Mouse (Mus musculus) limb, embryonic 10.5 days (tissue): ENCODE measurements around the gene 6030468B19Rik. TPM values are rescaled to one million over a fixed set of nuclear protein-coding genes. Genes with fewer than 3 reads are reported as not detected.
"Not testable (repeated sequence)": the region's sequence is repeated elsewhere in the genome, so short reads cannot be mapped to it uniquely, and the experiment has no call there.

ENCODE experiments used
- DNase-seq: peaks from one replicate; pipeline ENCODE4 v3.0.0-alpha.2; 2017; ENCODE audit warnings: low spot score
- H3K27ac ChIP-seq: fragments of 300-500 bp; sonication (generic); 2 replicates; pipeline ENCODE4 v1.5.1; 2016; ENCODE audit warnings: mild to moderate bottlenecking
- H3K27me3 ChIP-seq: fragments of 300-500 bp; sonication (generic); 2 replicates; pipeline ENCODE4 v1.6.1; 2016; ENCODE audit warnings: low read depth, mild to moderate bottlenecking; ENCODE audit not compliant: poor library complexity, severe bottlenecking
- H3K36me3 ChIP-seq: fragments of 300-500 bp; sonication (generic); 2 replicates; pipeline ENCODE4 v1.6.1; 2016; ENCODE audit warnings: mild to moderate bottlenecking, moderate library complexity
- H3K4me1 ChIP-seq: fragments of 300-500 bp; sonication (generic); 2 replicates; pipeline ENCODE4 v1.6.1; 2016
- H3K4me3 ChIP-seq: fragments of 300-500 bp; sonication (generic); 2 replicates; pipeline ENCODE4 v1.5.1; 2016; ENCODE audit warnings: mild to moderate bottlenecking, moderate library complexity
- H3K9me3 ChIP-seq: fragments of 300-500 bp; sonication (generic); replicated peaks from 2 replicates; pipeline ENCODE4 v1.6.1; 2016; ENCODE audit warnings: mild to moderate bottlenecking
- WGBS: fragments of 180-500 bp; shearing (Covaris S2); methylation state at CpG from one replicate; pipeline ENCODE4 v1.1.7; 2016; 5-methylcytosine and 5-hydroxymethylcytosine counted together
- polyA plus RNA-seq: library from polyadenylated mRNA; unstranded; fragments of >200 nt; fragmentation: Nextera tagmentation; extraction: Ambion mirVana; gene quantifications from 2 replicates; pipeline ENCODE4 v1.2.1, GENCODE M21; 2016

Gene 6030468B19Rik
- polyA plus RNA-seq, 1 experiment from 2014 or later, result 1.6 TPM

DNA sequence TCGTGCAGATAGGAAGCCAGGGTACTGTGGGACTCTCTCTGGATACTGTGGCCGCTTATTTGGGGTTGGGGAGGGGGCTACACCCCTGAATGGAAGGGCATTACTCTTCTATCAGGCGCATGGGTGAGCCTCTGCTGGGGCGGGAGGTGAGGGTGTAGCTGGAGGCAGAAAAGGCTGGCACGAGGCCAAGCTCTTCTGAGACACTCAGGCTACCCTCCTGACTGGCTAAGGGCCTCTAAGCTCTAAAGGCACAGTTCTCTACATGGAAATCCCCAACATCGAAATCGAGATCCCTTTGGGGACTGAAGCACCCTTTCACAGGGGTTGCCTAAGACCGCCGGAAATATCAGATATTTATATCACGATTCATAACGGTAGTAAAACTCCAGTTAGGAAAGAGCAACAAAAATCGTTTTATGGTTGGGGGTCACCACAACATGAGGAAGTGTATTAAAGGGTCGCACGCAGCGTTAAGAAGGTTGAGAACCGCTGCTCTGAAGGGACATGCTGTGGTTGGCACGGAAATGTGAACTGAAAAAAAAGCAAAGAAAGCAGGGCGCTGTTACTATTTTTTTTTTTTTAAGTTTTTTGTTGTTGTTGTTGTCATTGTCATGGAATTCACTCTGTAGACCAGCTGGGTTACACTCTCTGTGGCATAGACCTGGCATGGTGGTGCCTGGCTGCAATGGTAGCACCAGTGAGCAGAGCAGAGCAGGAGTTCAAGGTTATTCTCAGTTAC lies 30.9 kb downstream of the 6030468B19Rik start:
- no peak overlapping the region for H3K4me3 ChIP-seq
- 88% methylated on average over 18 of the region's 18 CpGs for WGBS
- H3K36me3 ChIP-seq, result peaks cover 11% of the 10 kb centered on the region
- H3K27ac ChIP-seq, result 0 out of 2 replicates have a peak overlapping the region, but pooled peaks have one; percentile 22
- no peak for DNase-seq
- no peaks in the 10 kb centered on the region for H3K27me3 ChIP-seq
- H3K9me3 ChIP-seq, result no peaks in the 10 kb centered on the region
- peaks cover 60% of the 10 kb centered on the region for H3K4me1 ChIP-seq

DNA sequence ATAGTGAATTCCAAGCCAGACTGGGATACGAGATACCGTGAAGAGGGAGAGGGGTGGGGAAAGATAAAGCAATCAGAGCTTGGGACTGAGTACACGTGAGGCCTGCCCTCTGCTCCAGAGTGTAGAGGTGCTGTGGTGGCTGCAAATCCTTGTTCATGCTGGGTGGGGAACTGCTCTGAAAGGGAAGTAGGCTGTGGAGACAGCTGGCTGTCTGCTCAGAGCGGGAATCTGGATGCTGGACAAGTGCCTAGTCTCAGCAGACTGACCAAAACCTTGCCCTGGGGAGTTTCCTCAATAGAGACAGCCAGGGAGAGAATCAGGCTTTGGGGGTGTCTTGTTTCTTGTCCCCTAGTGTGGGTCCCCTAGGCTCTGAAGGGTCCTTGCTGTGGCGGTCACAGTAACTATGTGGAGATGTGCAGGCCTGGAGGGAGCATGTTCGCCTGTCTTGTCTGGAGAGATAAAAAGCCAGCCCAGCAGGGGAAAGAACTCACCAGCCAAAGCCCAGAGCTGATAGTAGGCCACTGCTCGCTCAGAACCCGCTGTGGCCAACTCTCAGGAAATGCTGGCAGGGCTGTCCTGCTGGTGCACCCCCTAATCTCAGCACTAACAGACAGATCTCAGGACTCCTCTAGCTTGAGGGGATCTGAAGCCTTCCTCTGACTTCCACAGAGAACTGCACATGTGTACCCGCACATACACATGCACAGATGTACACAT lies 31.6 kb downstream of the 6030468B19Rik start:
- 65% methylated on average over 9 of the region's 9 CpGs for WGBS
- Histone ChIP-seq H3K4me1 (peaks cover 56% of the 10 kb centered on the region), H3K27me3 (no peaks in the 10 kb centered on the region), H3K4me3 (no peak overlapping the region), H3K27ac (no peak overlapping the region), H3K9me3 (no peaks in the 10 kb centered on the region), H3K36me3 (peaks cover 3% of the 10 kb centered on the region)
- DNase-seq, result no peak

DNA sequence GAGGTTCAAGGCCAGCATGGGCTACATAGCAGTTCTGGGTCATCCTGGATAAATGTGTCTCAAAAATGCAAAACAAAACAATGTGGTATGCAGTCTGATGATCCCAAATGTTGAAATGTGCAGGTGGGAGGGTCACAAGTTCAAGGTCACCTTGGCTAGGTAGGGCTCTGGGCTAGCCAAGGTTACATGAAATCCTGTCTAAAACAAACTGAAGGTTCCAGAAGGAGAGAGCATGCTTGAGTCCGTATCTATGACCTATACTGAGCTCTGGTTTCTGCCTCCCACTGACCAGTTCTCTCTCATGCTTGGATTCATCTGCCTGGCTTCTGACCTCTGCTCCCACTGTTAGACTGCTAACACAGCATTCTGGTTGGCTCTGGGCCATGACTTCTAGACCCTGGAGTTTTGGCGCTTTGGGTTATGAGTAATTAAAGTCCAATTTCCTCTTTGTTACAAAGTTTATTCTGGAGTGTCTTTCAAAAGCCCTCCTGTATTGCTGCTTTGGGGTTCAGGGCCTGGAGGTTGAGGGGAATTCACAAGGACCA lies 32.3 kb downstream of the 6030468B19Rik start:
- no peaks in the 10 kb centered on the region for H3K36me3 ChIP-seq
- H3K27ac ChIP-seq, result no peak overlapping the region
- no peak overlapping the region for H3K4me3 ChIP-seq
- H3K9me3 ChIP-seq, result no peaks in the 10 kb centered on the region
- peaks cover 50% of the 10 kb centered on the region for H3K4me1 ChIP-seq
- no peak for DNase-seq
- no peaks in the 10 kb centered on the region for H3K27me3 ChIP-seq
- 92% methylated on average over 2 of the region's 2 CpGs for WGBS

DNA sequence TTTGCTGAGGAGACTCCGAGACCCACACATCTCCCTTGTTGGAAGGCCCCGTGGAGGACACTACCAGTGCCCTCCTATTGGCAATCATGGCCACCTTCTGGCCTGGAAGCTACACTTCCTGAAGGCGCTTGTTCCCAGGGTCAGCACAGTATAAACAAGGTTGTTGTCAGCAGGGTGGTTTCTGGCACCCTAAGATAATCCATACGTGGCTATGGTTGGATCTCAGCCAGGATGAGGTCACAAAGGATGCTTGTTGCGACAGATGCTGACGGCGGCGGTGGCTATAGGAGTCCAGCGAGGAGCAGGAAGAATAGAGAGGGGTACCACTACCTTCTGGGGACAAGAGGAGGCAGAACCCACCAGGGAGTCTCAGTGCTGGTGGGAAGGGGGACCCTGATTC lies 32.9 kb downstream of the 6030468B19Rik start:
- Histone ChIP-seq H3K4me3 (no peak overlapping the region), H3K4me1 (peaks cover 47% of the 10 kb centered on the region), H3K27me3 (no peaks in the 10 kb centered on the region), H3K27ac (0 out of 2 replicates have a peak overlapping the region, but pooled peaks have one; percentile 3), H3K36me3 (no peaks in the 10 kb centered on the region), H3K9me3 (no peaks in the 10 kb centered on the region)
- 84% methylated on average over 9 of the region's 9 CpGs for WGBS
- no peak for DNase-seq

DNA sequence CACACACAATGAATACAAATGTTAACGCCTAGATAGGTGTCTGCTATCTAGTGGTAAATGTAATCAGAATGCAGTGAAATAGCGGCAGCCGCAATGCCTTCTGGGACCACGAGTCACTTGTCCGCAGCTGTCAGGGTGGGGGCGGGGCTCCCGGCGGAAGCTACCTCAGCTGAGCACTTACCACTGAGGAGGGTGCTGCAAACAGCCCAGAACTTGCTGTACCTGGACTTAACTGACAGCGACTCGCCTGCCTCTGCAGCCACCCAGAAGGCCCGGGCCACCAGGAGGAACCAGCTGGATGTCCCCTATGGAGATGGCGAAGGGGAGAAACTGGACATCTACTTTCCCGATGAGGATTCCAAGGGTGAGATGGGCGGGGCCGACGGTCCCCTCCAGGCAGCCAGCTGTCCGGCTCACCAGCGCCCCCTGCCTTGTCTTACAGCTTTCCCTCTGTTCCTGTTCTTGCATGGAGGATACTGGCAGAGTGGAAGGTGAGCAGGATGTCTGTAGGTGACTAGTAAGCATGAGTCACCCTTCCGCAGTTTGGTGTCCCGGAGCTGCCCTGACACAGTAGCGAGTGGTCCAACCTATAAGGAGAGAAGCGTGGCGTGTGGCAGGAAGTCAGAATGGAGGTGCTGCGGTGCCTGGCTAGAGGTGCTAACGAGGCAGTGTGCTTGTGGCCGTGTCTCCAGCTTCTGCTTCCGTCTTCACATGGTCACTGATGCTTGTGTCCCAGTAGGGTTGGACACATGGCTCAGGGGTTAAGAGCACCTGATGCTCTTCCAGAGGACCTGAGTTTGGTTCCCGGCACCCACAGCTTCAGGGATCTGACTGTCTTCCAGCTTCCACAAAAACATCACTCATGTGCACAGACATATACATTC lies 34.9 kb downstream of the 6030468B19Rik start:
- Histone ChIP-seq H3K9me3 (no peaks in the 10 kb centered on the region), H3K4me3 (peak overlapping the region; percentile 47), H3K27me3 (no peaks in the 10 kb centered on the region), H3K27ac (peak overlapping the region; percentile 64; the same call in 1 of the 2 replicates), H3K36me3 (no peaks in the 10 kb centered on the region), H3K4me1 (peaks cover 37% of the 10 kb centered on the region)
- DNase-seq, result peak; percentile 79
- WGBS, result 18% methylated on average over 28 of the region's 28 CpGs

DNA sequence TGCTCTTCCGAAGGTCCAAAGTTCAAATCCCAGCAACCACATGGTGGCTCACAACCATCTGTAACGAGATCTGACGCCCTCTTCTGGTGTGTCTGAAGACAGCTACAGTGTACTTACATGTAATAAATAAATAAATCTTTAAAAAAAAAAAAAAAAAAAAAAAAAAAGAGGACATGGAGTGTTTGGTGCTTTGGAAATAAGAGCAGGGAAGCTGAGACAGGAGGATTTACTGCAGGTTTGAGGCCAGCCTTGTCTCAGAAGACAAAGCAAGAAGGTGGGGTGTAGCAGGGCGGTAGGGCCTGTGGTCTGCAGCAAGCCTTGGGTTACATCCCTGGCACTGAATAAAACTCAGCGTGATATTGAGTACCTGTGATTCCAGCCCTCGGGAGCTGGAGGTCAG lies 36.0 kb downstream of the 6030468B19Rik start:
- H3K27ac ChIP-seq, H3K9me3 ChIP-seq, DNase-seq, H3K27me3 ChIP-seq, H3K36me3 ChIP-seq, H3K4me3 ChIP-seq: not testable (repeated sequence)
- 83% methylated on average over 6 of the region's 6 CpGs for WGBS
- H3K4me1 ChIP-seq, result peaks cover 30% of the 10 kb centered on the region

DNA sequence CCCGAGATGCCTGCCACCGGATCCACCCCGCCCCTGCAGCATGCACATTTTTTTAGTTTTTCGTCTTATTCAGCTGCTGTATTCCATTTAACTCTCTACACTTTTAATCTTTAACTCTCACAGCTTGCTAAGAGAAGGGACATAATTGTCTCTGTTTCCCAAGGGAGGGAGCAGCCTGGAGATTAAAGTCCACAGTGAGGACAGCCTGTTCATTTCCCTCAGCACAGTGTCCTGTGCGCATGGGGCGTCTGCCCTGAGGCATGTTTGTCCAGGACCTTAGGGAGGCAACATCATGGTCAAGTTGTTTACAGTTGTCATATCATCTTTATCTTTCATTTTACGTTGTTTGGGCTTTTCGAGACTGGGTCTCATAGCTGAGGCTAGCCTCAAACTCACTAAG lies 36.6 kb downstream of the 6030468B19Rik start:
- WGBS, result 94% methylated on average over 8 of the region's 8 CpGs
- Histone ChIP-seq H3K36me3 (no peaks in the 10 kb centered on the region), H3K27me3 (no peaks in the 10 kb centered on the region), H3K4me1 (peaks cover 29% of the 10 kb centered on the region), H3K4me3 (no peak overlapping the region), H3K27ac (no peak overlapping the region), H3K9me3 (no peaks in the 10 kb centered on the region)
- no peak for DNase-seq

DNA sequence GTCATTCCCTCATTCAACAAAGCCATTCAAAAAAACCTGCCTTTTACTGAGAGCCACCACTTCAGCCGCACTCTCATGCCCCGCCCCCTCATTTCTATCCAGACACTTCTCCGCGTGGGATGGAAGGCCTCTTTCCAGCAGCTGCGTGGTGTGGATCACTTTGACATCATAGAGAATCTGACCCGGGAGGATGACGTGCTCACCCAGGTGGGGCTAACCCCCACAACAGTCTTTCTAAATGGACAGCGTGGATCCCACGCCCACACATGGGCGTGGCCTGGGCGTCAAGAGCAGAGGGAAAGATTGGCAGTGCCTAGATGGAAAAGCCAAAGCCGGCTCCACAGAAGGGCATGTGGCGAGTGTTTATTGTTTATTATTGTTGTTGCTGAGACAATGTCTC lies 38.8 kb downstream of the 6030468B19Rik start:
- H3K36me3 ChIP-seq, result no peaks in the 10 kb centered on the region
- no peaks in the 10 kb centered on the region for H3K9me3 ChIP-seq
- no peak for DNase-seq
- H3K4me3 ChIP-seq, result peak overlapping the region; percentile 18; the same call in 1 of the 2 replicates
- no peak overlapping the region for H3K27ac ChIP-seq
- peaks cover 28% of the 10 kb centered on the region for H3K4me1 ChIP-seq
- H3K27me3 ChIP-seq, result no peaks in the 10 kb centered on the region
- 30% methylated on average over 13 of the region's 13 CpGs for WGBS

DNA sequence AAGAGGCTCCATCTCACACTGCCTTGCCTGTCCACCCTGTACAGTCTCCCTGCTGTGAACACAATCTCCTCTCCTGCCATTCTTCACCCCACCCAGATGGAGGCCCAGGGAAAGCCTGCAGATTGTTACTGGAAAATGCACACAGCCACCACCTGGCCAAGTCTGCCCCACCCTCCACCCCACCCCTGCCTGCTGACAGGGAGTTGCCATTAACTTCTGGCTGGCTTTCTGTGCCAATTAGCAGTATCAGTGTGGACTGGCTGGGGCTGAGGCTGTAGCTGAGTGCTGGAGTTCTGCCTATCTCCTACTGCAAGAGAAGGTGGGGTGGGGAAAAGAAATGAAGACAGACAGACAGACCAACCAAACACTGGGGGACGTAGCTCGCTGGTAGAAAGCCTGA lies 41.1 kb downstream of the 6030468B19Rik start:
- Histone ChIP-seq H3K27ac (peak overlapping the region; percentile 10; the same call in 1 of the 2 replicates), H3K36me3 (no peaks in the 10 kb centered on the region), H3K27me3 (no peaks in the 10 kb centered on the region), H3K4me3 (no peak overlapping the region), H3K9me3 (no peaks in the 10 kb centered on the region), H3K4me1 (peaks cover 17% of the 10 kb centered on the region)
- WGBS, result 76% methylated on average over 2 of the region's 2 CpGs
- no peak for DNase-seq

DNA sequence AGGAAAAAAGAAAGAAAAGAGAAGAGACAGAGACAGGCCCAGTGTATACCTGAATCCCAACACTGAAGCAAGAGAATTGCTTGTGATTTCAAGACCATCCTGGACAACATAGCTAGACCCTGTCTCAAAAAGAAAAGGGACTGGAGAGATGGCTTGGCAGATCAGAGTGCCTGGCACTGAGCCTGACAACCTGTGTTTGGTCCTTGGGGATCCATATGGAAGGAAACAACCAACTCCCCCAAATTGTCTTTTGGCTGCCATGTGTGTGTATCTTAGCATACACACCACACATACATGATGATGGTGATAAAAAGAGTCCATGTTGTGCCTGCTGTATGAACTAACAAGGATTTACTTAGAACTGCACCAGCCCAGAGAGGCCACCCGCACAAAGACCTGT lies 41.6 kb downstream of the 6030468B19Rik start:
- no peak for DNase-seq
- Histone ChIP-seq H3K36me3 (no peaks in the 10 kb centered on the region), H3K27ac (no peak overlapping the region), H3K27me3 (no peaks in the 10 kb centered on the region), H3K9me3 (no peaks in the 10 kb centered on the region), H3K4me3 (no peak overlapping the region), H3K4me1 (peaks cover 17% of the 10 kb centered on the region)
- 82% methylated on average over 1 of the region's 1 CpGs for WGBS

DNA sequence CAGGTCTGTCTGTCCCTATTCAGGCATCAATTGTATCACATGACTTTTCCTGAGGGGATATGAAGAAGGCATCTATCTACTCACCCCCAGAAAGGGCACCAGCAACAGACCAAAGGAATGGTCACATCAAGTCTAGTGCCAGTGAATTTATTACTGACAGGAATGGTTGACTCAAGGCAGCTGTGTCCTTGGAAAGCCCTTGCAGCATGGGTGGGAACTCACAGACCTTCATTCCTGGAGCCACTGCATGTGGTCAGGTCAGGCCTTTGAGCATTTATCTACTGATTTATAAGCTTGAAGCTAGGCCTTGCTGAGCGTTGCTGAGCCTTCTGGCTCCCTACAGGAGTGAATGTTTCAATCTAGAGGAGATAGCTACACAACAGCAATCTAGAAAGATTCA lies 43.5 kb downstream of the 6030468B19Rik start:
- Histone ChIP-seq H3K9me3 (no peaks in the 10 kb centered on the region), H3K27me3 (no peaks in the 10 kb centered on the region), H3K4me3 (no peak overlapping the region), H3K27ac (no peak overlapping the region), H3K36me3 (no peaks in the 10 kb centered on the region), H3K4me1 (peaks cover 10% of the 10 kb centered on the region)
- WGBS, result 60% methylated on average over 1 of the region's 1 CpGs
- no peak for DNase-seq

DNA sequence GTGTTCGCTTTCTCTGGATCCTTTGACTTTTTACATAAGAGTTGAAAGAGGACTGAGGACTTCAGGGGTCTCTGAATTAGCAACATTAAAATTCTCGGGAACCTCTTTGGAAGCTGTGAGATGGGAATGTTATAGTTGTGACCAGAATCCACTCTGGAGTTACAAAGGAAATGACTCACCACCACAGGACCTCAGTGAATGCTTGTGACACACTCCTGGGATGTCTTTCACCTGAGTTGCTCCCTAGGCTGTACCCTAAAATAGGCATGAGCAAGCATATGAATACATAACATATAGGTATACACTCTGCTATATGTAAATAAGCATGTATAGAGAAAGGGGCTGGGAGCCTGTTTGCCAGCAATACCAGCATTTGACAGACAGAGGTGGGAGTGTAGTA lies 46.0 kb downstream of the 6030468B19Rik start:
- Histone ChIP-seq H3K4me3 (no peak overlapping the region), H3K9me3 (no peaks in the 10 kb centered on the region), H3K27me3 (no peaks in the 10 kb centered on the region), H3K36me3 (no peaks in the 10 kb centered on the region), H3K27ac (no peak overlapping the region), H3K4me1 (peaks cover 15% of the 10 kb centered on the region)
- no peak for DNase-seq
- WGBS, result 83% methylated on average over 2 of the region's 2 CpGs
